Mouse (Mus musculus): ENCODE data around the gene Tns1. TPM values are rescaled to one million over a fixed set of nuclear protein-coding genes. Genes with fewer than 3 reads are reported as not detected.

Gene Tns1
- polyA plus RNA-seq, 1 experiment from 2014 or later, result 28.8 TPM

DNA sequence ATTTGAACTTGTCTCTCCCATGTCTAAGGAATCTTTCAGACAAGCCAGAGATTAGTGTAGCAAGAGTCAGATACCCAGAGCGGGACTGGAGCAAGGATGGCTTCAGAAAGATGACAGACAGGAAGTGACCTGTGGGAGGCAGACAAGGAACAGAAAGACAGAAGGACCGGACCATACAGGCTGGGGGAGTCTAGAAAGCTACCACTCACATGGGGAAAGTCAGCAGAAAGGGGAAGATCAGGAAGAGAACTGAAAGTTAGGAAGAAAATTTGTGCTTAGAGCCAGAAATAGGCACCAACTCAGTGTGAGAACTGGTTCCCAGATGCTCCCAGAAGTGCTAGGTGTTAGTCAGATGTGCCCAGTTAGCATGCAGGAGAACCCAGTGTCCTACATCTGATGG lies 71.2 kb downstream of the Tns1 start:
- WGBS, result 72% methylated on average over 2 of the region's 2 CpGs

DNA sequence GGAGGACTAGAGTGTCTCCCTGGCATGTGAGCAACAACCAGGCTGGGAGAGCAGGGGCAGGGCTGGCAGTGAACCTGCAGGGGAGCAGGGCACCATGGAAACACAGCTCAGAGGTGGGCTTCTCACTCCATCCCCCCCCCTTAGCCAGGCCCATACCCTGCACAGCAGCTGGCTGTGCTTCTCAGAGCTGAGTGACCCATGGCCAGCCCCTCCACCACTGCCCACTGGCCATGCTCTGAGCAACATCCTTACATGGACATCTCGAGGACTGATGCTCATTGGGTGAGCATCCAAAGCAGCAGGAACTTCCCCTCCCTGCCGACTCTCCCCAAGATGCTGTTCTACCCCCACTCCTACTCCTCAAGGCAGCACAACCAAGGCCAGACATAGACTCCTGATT lies 72.9 kb downstream of the Tns1 start:
- Histone ChIP-seq H3K4me2 (replicated peaks; ENCODE audit: low read depth) (no peak overlapping the region), H3K4me3 (ENCODE audit: low read depth, low read length) (no peak overlapping the region), H3K9me3 (ENCODE audit: control insufficient read depth, low read length) (no peaks in the 10 kb centered on the region), H3K27me3 (ENCODE audit: control insufficient read depth, insufficient read depth, low read length) (no peaks in the 10 kb centered on the region), H3K4me1 (replicated peaks; ENCODE audit: control insufficient read depth, insufficient read depth) (no peaks in the 10 kb centered on the region; the same call in 1 of the 2 replicates), H3K27ac (replicated peaks) (peak overlapping the region; percentile 56), H3K36me3 (ENCODE audit: control insufficient read depth, insufficient read depth, low read length) (no peaks in the 10 kb centered on the region), H3K9ac (ENCODE audit: low read length) (0 out of 2 replicates have a peak overlapping the region, but pooled peaks have one; percentile 1)
- no peak for TF ChIP-seq EP300 (optimal IDR thresholded peaks at IDR 0.05)
- peak; percentile 83 for ATAC-seq (ENCODE audit: low FRiP score, low TSS enrichment)
- no peak for DNase-seq (ENCODE audit: low spot score)
- WGBS, result 26% methylated on average over 2 of the region's 2 CpGs

More for the DNA sequence above, 71.2 kb downstream of the Tns1 start:
- H3K4me1 ChIP-seq (replicated peaks; ENCODE audit: control insufficient read depth, insufficient read depth), result no peaks in the 10 kb centered on the region
- H3K9ac ChIP-seq (ENCODE audit: low read length), result no peak overlapping the region
- H3K9me3 ChIP-seq (ENCODE audit: control insufficient read depth, low read length), result no peaks in the 10 kb centered on the region
- ATAC-seq (ENCODE audit: low FRiP score, low TSS enrichment) (no peak), DNase-seq (ENCODE audit: low spot score) (no peak)
- no peaks in the 10 kb centered on the region for H3K36me3 ChIP-seq (ENCODE audit: control insufficient read depth, insufficient read depth, low read length)
- no peaks in the 10 kb centered on the region for H3K27me3 ChIP-seq (ENCODE audit: control insufficient read depth, insufficient read depth, low read length)
- no peak for TF ChIP-seq CTCF (IDR thresholded peaks at IDR 0.05; ENCODE audit: low read depth)
- no peak for TF ChIP-seq EP300 (optimal IDR thresholded peaks at IDR 0.05)
- peak overlapping the region; percentile 61; the same call in 1 of the 2 replicates for H3K27ac ChIP-seq (replicated peaks)
- no peak overlapping the region for H3K4me3 ChIP-seq (ENCODE audit: low read depth, low read length)
- no peak overlapping the region for H3K4me2 ChIP-seq (replicated peaks; ENCODE audit: low read depth)

DNA sequence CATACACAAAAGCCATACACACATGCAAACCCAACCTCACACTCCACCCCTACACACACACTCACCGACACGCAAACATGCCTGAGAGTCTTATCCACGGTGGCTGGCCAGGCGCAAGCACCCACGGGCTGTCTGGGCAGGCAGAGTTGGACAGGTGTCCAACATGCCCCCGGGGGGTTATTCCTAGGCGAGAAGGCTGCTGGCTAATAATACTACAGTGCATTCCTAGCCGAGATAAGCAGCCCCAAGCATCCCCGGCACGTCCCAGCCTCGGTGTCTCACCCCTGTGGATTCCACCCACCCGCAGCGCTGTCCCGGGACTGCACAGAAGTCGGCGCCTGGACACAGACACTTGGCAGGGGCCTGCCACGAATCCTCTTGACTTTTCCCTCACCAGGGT lies 74.8 kb downstream of the Tns1 start:
- TF ChIP-seq CTCF (IDR thresholded peaks at IDR 0.05; ENCODE audit: low read depth) (no peak), EP300 (optimal IDR thresholded peaks at IDR 0.05) (no peak)
- no peak overlapping the region for H3K4me3 ChIP-seq (ENCODE audit: low read depth, low read length)
- DNase-seq (ENCODE audit: low spot score) (no peak), ATAC-seq (ENCODE audit: low FRiP score, low TSS enrichment) (no peak)
- no peaks in the 10 kb centered on the region for H3K9me3 ChIP-seq (ENCODE audit: control insufficient read depth, low read length)
- no peak overlapping the region for H3K27ac ChIP-seq (replicated peaks)
- no peaks in the 10 kb centered on the region for H3K27me3 ChIP-seq (ENCODE audit: control insufficient read depth, insufficient read depth, low read length)
- H3K9ac ChIP-seq (ENCODE audit: low read length), result no peak overlapping the region
- no peaks in the 10 kb centered on the region for H3K36me3 ChIP-seq (ENCODE audit: control insufficient read depth, insufficient read depth, low read length)
- no peak overlapping the region for H3K4me2 ChIP-seq (replicated peaks; ENCODE audit: low read depth)
- no peaks in the 10 kb centered on the region; the same call in 1 of the 2 replicates for H3K4me1 ChIP-seq (replicated peaks; ENCODE audit: control insufficient read depth, insufficient read depth)
- 73% methylated on average over 17 of the region's 17 CpGs for WGBS

DNA sequence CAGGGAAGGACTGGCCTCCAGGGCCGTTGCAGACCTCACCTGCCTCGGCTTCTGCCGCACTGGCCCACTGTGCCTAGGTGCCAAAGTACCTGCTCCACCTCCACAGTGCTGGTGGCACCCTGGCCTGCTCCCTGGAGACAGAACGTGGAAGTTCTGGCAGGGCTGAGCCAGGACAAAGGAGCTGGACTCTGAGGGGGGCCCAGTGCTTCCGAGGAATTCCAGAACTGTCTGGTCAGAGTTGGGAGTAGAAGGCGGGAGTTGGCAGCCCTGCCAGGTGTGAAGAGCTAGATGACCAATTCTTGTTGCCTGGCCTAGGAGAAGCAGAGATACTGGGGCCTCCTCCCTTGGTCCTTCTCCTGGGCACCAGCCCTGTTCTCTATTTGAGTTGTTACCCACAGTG lies 76.5 kb downstream of the Tns1 start:
- Histone ChIP-seq H3K36me3 (ENCODE audit: control insufficient read depth, insufficient read depth, low read length) (no peaks in the 10 kb centered on the region), H3K27ac (replicated peaks) (peak overlapping the region; percentile 73), H3K4me1 (replicated peaks; ENCODE audit: control insufficient read depth, insufficient read depth) (peaks cover 13% of the 10 kb centered on the region), H3K27me3 (ENCODE audit: control insufficient read depth, insufficient read depth, low read length) (no peaks in the 10 kb centered on the region), H3K9me3 (ENCODE audit: control insufficient read depth, low read length) (no peaks in the 10 kb centered on the region), H3K9ac (ENCODE audit: low read length) (no peak overlapping the region), H3K4me2 (replicated peaks; ENCODE audit: low read depth) (no peak overlapping the region), H3K4me3 (ENCODE audit: low read depth, low read length) (no peak overlapping the region)
- TF ChIP-seq CTCF (IDR thresholded peaks at IDR 0.05; ENCODE audit: low read depth) (no peak), EP300 (optimal IDR thresholded peaks at IDR 0.05) (no peak)
- ATAC-seq (ENCODE audit: low FRiP score, low TSS enrichment) (no peak), DNase-seq (ENCODE audit: low spot score) (no peak)
- 64% methylated on average over 6 of the region's 6 CpGs for WGBS

DNA sequence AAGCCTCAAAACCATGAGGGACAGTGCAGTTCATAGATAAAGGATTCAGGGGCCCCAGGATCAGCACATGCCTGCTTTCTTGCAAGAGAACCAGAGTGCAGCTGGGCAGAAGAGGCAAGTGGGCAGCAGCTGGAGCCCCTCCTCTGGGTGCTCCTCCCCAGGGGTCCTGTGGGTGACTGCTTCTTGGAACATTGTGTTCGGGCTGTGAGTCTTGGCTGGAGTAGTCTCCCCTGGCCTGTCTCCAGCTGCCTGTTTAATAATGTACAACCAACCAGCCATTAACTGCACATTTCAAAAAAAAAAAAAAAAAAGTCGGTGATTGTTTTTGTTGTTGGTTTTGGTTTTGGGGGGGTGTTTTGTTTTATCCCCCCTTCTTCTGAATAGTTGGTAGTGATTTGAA lies 76.9 kb downstream of the Tns1 start:
- Histone ChIP-seq H3K9ac (ENCODE audit: low read length) (0 out of 2 replicates have a peak overlapping the region, but pooled peaks have one; percentile 9), H3K4me1 (replicated peaks; ENCODE audit: control insufficient read depth, insufficient read depth) (peaks cover 16% of the 10 kb centered on the region), H3K27me3 (ENCODE audit: control insufficient read depth, insufficient read depth, low read length) (no peaks in the 10 kb centered on the region), H3K4me3 (ENCODE audit: low read depth, low read length) (no peak overlapping the region), H3K4me2 (replicated peaks; ENCODE audit: low read depth) (no peak overlapping the region), H3K9me3 (ENCODE audit: control insufficient read depth, low read length) (no peaks in the 10 kb centered on the region), H3K36me3 (ENCODE audit: control insufficient read depth, insufficient read depth, low read length) (no peaks in the 10 kb centered on the region), H3K27ac (replicated peaks) (peak overlapping the region; percentile 73; the same call in 1 of the 2 replicates)
- DNase-seq (ENCODE audit: low spot score) (no peak), ATAC-seq (ENCODE audit: low FRiP score, low TSS enrichment) (no peak)
- no peak for TF ChIP-seq EP300 (optimal IDR thresholded peaks at IDR 0.05)
- no peak for TF ChIP-seq CTCF (IDR thresholded peaks at IDR 0.05; ENCODE audit: low read depth)
- WGBS, result 37% methylated on average over 2 of the region's 2 CpGs

DNA sequence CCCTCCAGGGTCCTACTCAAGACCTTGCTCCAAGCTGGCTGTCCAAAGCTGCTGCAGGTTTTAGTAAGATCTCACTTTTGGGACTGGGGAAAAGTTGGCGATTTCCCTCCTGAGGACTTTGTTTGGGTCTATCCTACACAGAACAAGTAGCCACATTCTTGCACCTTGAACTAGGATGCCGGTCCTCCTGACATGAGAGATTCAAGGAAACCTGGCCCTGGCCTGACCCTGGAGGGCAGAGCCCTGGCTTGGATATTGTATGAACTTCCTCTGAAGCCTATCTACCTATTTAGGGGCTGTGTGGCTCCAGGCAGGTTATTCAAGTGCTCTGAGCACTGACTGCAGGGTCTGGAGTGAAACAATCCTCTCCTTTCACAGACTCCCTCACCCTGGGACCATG lies 79.2 kb downstream of the Tns1 start:
- Histone ChIP-seq H3K9me3 (ENCODE audit: control insufficient read depth, low read length) (no peaks in the 10 kb centered on the region), H3K4me3 (ENCODE audit: low read depth, low read length) (no peak overlapping the region), H3K9ac (ENCODE audit: low read length) (no peak overlapping the region), H3K36me3 (ENCODE audit: control insufficient read depth, insufficient read depth, low read length) (no peaks in the 10 kb centered on the region), H3K27me3 (ENCODE audit: control insufficient read depth, insufficient read depth, low read length) (no peaks in the 10 kb centered on the region), H3K27ac (replicated peaks) (no peak overlapping the region), H3K4me1 (replicated peaks; ENCODE audit: control insufficient read depth, insufficient read depth) (peaks cover 16% of the 10 kb centered on the region), H3K4me2 (replicated peaks; ENCODE audit: low read depth) (no peak overlapping the region)
- DNase-seq (ENCODE audit: low spot score) (no peak), ATAC-seq (ENCODE audit: low FRiP score, low TSS enrichment) (no peak)
- WGBS, result 84% methylated on average over 2 of the region's 2 CpGs
- TF ChIP-seq EP300 (optimal IDR thresholded peaks at IDR 0.05) (no peak), CTCF (IDR thresholded peaks at IDR 0.05; ENCODE audit: low read depth) (no peak)
